Mouse (Mus musculus) CH12.LX (cell line): Measurements from ENCODE around the gene Ttc38.

Experiments used
- CTCF ChIP-seq, 2 experiments: IDR thresholded peaks in 1 of 2; conservative IDR thresholded peaks in 1 of 2; 2 replicates each; pipeline ENCODE4 v1.5.1; 2011 to 2012; ENCODE audit warnings: low read depth in 2 of 2, low read length in 2 of 2, improper control_type of control experiment in 1 of 2, inconsistent platforms in 1 of 2, mild to moderate bottlenecking in 1 of 2, moderate library complexity in 1 of 2
- E2F4 ChIP-seq: IDR thresholded peaks from 2 replicates; pipeline ENCODE4 v1.6.1; 2011; ENCODE audit warnings: low read depth, low read length, improper control_type of control experiment; ENCODE audit not compliant: insufficient replicate concordance
- GABPA ChIP-seq: IDR thresholded peaks from 2 replicates; pipeline ENCODE4 v1.6.1; 2012; ENCODE audit warnings: low read depth, low read length, improper control_type of control experiment, inconsistent platforms; ENCODE audit not compliant: insufficient replicate concordance
- MAX ChIP-seq: IDR thresholded peaks from 2 replicates; pipeline ENCODE4 v1.6.1; 2011; ENCODE audit warnings: low read length, improper control_type of control experiment
- UBTF ChIP-seq: IDR thresholded peaks from 2 replicates; pipeline ENCODE4 v1.6.1; 2012; ENCODE audit warnings: low read depth, mild to moderate bottlenecking, inconsistent platforms, low read length, improper control_type of control experiment, moderate library complexity
- ZNF384 ChIP-seq: IDR thresholded peaks from 2 replicates; pipeline ENCODE4 v1.6.1; 2012; ENCODE audit warnings: low read depth, low read length, improper control_type of control experiment, inconsistent platforms

GRCm38 (mm10) chr15:85891971-85892370, 59.9 kb downstream of the Ttc38 start:
- no peak for TF ChIP-seq UBTF
- no peak for TF ChIP-seq E2F4
- no peak for TF ChIP-seq CTCF (conservative IDR thresholded peaks at IDR 0.05 in 1 of 2, IDR thresholded peaks at IDR 0.05 in 1 of 2; ENCODE audit: low read depth in 2 of 2, low read length in 2 of 2)
- no peak for TF ChIP-seq MAX
- TF ChIP-seq ZNF384: no peak
- TF ChIP-seq GABPA: no peak
